Mouse (Mus musculus): ENCODE measurements around the gene Cdipt.

The Cdipt gene

DNA sequence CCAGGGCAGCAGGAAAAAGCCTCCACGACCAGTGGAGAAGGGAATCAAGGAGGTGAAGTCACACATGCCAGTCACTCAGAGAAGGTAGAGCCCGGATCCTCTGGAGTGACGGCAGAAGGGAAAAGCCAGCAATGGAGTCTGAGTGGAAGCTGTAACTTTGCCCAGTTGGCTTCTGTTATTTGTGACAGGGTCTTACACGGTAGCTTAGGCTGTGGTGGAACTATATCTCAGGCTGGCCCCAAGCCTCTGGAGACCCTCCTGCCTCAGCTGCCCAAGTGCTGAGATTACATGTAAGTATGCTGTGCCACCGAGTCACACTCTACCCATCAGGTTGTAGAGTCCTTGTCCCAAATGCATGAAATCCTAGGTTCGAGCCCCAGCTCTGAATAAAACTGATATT lies 37.7 kb downstream of the Cdipt start:
- DNase-seq = no peak

GRCm38 (mm10) chr7:127014320-127014719 lies 38.6 kb downstream of the Cdipt start, which contains the start of gene Mvp:
TSS of gene Mvp (minus strand) at chr7:127014621.
- DNase-seq = peak; percentile 86

- DNase-seq = no peak
These were observed 39.3 kb downstream of the Cdipt start for GRCm38 (mm10) chr7:127014993-127015392.

DNA sequence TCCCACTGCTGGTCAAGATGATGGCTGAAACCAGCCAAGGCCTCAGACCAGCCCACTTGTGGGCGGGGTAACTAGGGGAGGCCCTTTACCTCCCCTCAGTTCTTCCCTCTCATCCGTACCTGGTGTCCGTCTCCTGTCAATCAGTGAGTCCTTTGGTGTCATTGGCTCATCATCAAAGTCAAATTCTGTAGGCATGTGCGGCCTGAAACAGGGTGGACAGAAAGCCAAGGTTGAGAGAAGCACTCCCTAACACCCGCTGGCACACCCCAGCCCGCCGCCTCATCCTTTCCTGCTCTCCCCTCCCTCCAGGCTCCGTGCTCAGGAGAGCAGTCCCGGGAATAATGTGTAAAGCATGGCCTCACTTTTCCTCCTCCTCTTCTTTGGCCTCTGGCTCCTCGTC lies 40.4 kb downstream of the Cdipt start:
- peak; percentile 67 for DNase-seq

DNA sequence TGATC lies 40.6 kb downstream of the Cdipt start, which contains the start of gene Pagr1b:
Gene Pagr1b (minus strand): TSS at position 4 of the 5 bp plus-strand sequence.
- no peak for DNase-seq

- DNase-seq = no peak
These were observed 40.8 kb downstream of the Cdipt start for GRCm38 (mm10) chr7:127016486-127016938.

DNA sequence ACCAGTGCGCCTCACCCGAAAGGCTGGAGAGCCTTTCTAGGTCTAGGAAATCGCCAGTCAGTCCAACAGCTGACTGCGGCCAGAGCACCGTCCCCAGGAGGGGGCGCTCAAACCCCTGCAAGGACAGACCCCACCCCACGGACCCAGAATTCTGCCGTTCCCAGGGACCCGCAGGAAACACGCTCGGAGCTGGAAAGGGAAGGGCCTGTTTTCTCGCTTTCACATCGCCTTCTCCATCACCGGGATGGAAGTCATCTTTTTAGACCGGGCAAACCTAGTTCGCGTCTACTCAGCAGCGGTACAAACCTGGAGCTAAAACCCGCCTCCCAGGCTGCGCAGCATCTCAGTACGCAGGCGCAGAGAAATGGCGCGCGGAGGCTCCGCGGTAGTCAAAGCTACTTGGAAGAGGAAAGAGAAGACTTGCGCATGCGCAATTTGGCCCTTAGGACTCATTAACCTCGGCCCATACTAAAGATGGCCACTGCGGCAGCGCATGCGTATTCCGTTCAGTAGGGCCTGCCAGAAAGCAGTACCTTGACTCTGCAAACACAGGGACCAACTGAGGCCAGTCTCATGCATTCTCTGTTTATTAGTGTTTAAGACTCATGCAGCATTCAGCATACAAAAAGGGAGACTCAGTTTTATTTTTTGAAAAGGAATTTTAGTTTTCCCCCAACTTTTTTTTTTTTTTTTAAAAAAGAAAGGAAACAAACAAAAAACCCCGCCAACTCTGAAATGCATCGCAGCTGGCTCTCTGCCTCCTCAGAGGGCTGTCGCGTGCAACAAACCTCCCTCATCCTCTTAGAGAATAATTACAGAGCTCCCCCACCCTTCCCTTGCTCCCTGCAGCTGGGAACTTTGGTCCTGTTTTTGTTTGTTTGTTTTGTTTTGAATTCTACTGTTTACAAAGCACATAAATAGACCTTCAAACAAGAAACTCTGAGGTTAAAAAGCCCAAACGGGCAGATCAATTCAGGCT lies 41.5 kb downstream of the Cdipt start, which contains the start of gene Pagr1a:
Gene Pagr1a (minus strand): TSS at position 382 of the 979 bp plus-strand sequence.
- DNase-seq = peak; percentile 97

GRCm38 (mm10) chr7:127017950-127018345 lies 42.2 kb downstream of the Cdipt start:
- DNase-seq = no peak

GRCm38 (mm10) chr7:127018416-127019305 lies 42.9 kb downstream of the Cdipt start:
- no peak for DNase-seq

DNA sequence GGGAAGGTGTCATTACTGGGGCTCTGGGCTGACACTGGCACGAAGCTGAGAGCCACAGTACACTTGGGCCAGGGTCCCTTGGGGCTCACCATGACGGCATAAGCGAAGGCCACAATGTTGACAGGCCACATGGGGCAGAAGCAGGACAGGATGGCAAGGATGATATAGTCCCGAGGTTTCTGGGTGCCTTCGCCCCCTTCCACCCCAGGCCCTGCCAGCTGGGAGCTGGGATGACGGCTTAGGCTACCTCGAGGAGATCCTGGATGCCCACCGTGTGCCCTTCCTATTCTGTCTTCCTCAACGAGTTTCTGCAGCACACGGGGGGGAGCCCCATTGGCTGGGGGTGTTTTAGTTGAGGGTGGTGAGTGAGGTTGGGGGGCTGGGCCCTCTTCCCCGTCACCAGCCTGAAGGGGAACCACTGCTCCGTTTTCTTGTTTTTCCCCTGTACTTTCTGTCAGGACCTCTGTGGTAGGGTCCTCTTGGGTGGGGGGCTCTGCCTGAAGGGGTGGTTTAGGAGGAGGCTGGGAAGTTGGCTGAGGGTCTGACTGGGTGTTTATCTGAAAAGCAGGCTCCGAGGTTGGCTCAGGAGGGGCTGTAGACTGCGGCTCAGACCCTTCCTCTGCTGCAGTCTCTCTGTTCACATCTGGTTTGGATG lies 43.7 kb downstream of the Cdipt start:
- DNase-seq = no peak

GRCm38 (mm10) chr7:127020031-127020430 lies 44.3 kb downstream of the Cdipt start:
- no peak for DNase-seq

DNA sequence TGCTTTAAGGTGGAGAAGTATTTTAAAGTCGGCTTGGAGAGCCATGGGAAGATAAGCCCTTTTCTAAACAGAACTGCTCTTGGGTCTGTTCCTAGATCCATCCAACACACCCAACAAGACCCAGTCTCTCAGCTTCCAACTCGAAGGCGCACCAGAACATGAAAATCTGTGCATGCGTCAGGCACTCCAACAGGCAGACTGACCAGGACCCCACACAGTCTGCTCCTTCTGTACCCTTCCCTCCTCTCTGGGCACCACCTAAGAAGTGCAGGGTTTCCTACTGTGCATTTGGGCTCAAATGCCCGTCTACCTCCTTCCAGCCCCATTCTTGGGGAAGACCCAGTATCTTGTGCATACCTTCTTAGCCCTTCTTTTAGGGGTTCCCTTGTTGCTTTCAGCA lies 44.8 kb downstream of the Cdipt start:
- no peak for DNase-seq

- no peak for DNase-seq
These were observed 45.3 kb downstream of the Cdipt start, which contains the start of the genes Gm42742 and Prrt2 for GRCm38 (mm10) chr7:127020901-127021562. TSS of gene Gm42742 (minus strand) at chr7:127021097. TSS of gene Prrt2 (minus strand) at chr7:127021211.

DNA sequence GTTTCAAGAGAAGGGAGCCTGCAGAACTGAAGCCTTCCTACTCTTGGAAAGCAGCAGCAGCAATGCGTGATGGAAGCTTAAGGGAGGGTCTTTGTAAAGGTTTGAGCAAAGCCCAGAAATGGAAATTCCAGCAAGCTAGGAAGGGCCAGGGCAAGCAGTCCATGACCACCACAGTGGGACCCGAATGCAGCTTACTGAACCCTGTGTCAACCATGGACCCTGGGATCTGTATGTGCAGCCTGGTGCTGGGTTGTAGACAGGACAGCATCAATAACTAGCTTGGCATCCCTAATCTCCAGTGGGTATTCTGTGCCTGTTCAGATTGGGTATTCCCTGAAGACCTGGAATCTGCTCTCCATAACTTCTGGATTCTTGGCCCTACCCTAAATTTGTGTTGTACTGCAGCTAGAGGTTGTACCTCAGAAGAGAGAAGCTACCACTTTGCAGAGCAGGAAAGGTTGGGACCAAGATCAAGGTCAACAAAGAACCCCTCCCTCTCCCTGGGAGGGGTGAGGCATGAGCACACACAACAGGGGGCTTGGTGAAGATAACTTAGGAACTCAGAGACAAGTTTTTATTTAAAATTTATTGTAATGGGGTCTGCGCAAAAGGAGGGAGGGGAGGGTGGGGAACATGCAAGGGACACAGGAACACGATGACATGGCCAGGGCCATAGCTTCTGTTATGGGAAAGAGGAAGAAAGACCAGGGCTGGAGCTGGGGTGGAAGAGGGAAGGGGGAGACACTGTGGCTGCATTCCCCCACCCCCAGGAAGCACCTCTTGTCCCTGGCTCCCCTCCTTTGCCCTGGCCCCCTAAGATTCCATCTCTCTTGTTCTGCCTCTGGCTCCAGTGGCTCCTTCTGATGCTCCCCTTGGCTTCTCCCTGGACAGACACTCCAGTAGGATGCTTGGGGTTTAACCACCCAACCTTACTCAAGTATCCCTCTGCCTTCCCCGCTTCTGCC lies 46.1 kb downstream of the Cdipt start:
- no peak for DNase-seq

DNA sequence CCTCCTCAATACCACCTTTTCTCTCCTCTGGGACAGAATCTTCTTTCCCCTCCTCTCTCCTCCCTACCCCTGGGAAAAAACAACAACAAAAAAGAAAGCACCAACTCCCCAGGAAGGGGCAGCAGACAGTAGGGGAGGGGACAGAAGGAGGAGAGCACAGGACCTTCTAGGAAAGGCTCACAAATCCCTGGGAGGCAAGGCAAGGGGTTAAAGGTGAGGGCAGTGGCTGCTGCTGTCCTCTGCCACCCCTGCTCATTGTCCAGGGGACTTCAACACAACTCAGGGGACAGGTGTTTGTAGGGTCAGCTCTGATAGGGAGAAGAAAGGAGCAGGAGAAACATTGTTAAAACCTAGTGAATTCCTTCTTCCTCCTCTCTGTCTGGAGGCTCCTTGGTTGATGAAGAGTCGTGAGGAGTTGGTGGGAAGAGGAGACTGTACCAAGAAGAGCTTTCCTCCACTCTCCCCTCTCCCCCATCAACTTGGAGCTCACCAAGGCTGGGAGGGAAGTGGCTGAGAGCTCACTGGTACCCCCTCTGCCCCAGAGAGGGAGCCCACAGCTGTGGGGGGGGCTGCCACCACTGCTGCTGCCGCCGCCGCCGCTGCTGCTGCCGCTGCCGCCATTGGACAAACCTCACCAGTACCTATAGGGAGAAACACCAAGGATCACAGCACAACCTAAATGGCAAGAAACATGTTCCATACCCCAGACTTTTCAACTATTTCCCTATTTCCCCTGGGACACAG lies 47.0 kb downstream of the Cdipt start:
- DNase-seq = no peak

- DNase-seq = no peak
These were observed 47.6 kb downstream of the Cdipt start for GRCm38 (mm10) chr7:127023272-127023691.

- no peak for DNase-seq
These were observed 48.4 kb downstream of the Cdipt start for GRCm38 (mm10) chr7:127023896-127024690.

DNA sequence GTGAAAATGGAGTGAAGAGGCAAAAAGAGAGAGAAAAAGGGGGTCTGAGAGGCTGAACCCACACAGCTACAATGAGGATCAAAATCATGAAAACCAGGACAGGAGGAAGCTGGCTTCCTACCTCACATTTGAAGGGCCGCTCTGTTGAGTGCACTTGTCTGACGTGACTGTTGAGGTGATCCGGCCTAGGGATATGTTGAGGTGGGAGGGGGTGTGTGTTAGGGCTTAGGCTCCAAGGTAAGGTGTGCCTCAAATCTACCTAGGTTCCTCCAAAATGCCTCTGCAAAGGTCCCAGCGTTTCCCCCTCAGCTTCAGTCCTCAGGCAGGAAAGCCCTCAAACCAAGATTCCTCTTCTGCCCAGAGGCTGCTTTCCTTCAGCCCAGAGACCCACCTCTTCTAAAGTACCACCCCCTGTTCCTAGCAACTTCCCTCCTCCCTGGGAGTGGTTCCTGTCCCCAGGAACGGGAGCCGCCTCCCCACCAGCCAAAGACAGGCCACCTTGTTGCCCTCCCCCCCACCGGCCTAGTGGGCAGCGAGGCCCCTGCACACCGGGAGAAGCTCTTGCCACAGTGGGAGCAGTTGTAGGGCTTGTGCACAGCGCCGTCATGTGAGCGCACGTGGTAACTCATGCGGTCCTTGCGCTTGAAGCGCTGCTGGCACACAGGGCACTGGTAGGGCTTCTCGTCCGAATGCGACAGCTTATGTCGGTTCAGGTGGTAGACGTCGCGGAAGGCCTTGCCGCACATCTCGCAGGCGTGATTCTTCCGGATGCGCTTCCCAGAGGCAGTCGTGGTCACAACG lies 49.2 kb downstream of the Cdipt start:
- peak; percentile 86 for DNase-seq
